Mouse (Mus musculus): Measurements from ENCODE around the gene Ntmt1. TPM values are rescaled to one million over a fixed set of nuclear protein-coding genes. Genes with fewer than 3 reads are reported as not detected.

The Ntmt1 gene
- total RNA-seq (2022), result 10 to 100 TPM; 29.6 to 33.4 (median 32.3) TPM

- peak; percentile 98 to 99 for DNase-seq (ENCODE audit: low spot score in 2 of 2)
Observed at GRCm38 (mm10) chr2:30807648-30808295, at the start of gene Ntmt1. Gene Ntmt1 (plus strand): TSS chr2:30807826.

GRCm38 (mm10) chr2:30758341-30759087 lies 49.1 kb upstream of the Ntmt1 start:
- peak; percentile 55 to 61 for DNase-seq (ENCODE audit: low spot score in 2 of 2)

- DNase-seq (ENCODE audit: low spot score in 2 of 2), result no peak
Observed at GRCm38 (mm10) chr2:30759088-30759374, 48.6 kb upstream of the Ntmt1 start.

DNA sequence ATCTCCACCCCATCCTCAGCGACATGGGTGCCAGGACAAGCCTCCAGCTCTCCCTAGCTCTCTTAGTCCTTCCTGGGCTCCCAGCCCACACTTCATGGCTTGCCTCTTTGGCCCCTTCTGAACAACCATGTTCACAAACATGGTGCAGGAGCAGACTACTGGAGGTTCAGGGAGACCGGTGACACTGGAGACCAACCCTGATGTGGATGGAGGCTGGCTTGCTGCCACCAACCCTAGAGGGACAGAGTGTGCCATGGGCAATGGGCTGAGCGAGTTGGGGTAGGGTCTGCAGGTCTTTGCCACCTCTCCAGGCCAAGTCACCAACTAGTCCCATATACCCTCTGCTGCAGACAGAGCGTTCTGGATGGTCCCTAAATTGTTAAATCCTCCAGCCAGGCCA lies 48.2 kb upstream of the Ntmt1 start:
- no peak for DNase-seq (ENCODE audit: low spot score in 2 of 2)

GRCm38 (mm10) chr2:30759858-30760547 lies 47.6 kb upstream of the Ntmt1 start:
- DNase-seq (ENCODE audit: low spot score in 2 of 2), result no peak

DNA sequence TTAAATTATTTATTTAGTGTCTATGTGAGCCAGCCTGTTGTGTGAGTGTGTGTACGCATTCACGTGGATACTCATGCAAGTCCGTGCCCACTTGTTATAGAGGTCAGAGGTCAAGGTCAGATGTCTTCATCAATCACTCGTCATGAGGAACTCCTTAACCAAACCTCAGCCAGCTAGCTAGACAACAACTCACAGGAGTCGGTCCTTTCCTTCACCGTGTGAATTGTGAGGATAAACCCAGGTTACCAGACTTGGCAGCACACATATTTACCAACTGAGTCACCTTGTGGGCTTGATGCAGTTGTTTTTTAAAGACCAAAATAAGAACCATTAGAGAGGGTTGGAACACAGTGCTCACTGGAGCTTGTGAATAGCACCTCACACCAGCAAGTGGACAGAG lies 46.9 kb upstream of the Ntmt1 start:
- DNase-seq (ENCODE audit: low spot score in 2 of 2), result no peak

DNA sequence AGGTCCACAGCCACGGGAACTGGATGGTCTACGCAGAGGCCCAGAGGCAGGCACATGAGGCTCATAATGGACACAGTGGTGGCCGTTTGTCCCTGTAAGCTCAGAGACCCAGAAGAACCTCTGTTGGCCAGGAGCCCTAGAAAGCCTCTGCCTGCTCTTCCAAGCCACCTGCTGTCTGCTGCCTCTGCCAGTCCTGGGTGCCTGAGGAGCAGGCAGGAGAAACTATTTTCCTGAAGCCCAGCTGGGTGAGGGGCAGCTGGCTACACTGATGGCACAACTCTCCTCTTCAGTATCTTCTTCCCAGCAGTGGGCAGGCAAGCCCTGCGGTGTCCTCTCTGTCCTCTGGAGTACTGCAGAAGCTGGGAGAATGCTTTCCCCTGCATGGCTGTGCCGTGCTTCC lies 41.2 kb upstream of the Ntmt1 start:
- no peak for DNase-seq (ENCODE audit: low spot score in 2 of 2)

- DNase-seq (ENCODE audit: low spot score in 2 of 2), result no peak
Observed at GRCm38 (mm10) chr2:30767626-30768240, 39.9 kb upstream of the Ntmt1 start.

DNA sequence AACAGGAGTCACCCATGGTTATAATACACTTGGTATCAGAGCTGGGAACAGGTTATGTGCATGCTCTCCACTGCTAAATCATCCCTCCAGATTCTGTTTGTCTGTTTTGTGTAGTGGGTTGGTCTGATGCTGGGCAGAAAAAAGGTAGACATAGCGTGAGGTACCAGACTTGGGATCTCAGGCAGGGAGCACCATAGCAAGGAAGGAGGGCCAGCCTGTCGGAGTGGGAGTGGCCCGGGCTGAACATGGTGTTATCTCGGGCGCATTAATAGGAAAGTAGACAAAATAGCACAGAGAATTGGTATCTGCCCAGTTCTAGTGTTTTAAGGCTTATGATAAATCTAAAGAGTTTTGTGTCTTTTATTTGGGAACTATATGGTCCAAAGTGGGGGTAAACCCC lies 39.1 kb upstream of the Ntmt1 start:
- no peak for DNase-seq (ENCODE audit: low spot score in 2 of 2)

DNA sequence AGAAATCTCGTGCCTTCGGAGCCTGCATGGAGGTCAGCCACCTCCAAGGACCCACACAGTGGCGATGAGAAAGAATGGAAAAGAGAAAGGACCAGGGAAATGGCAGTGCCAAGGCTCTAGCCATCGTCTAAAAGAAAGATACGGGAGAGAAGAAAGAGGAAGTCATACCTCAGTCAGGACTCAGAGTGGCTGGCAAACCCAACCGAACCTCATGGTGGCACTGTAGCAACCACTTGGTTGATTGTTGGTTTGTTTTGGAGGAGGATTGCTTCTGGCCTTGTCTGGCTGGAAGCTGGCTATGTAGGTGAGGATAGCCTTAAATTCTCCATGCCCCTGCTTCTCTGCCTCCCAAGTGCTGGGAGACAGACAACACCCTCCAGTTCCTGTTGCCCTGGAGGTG lies 38.4 kb upstream of the Ntmt1 start:
- DNase-seq (ENCODE audit: low spot score in 2 of 2), result no peak

GRCm38 (mm10) chr2:30771368-30771805 lies 36.2 kb upstream of the Ntmt1 start:
- no peak for DNase-seq (ENCODE audit: low spot score in 2 of 2)

DNA sequence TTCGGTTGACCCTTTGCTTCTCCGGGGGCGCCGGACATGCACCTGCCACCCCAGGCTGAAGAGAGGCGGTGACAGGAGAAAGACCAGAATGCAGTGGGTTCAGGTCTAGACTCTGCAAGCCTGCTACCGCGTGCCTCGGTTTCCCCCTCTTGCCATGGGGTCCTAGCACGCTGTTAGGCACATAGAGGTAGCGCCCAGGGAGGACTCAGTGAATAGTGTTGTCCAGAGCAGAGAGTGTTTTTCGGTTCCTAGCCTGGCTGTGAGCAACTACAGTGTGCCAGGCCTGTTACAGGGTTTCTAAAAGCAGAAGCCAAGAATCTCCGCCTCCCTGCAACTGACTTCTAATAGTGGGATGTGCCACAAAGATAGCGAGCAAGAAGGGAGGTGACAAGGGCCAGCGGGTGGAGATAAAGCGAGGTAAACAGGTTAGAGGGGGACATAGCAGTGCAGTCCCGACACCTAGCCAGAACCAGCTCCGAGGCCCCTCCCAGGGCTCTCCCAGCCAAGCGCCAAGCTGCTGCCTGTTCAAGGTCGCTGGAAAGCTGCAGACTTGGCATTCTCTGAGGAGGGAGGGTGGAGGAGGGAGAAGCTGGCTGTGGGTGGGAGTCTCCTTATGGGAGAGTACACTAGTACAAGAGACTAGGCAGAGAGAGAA lies 35.7 kb upstream of the Ntmt1 start:
- DNase-seq (ENCODE audit: low spot score in 2 of 2), result peak; percentile 74 to 76

DNA sequence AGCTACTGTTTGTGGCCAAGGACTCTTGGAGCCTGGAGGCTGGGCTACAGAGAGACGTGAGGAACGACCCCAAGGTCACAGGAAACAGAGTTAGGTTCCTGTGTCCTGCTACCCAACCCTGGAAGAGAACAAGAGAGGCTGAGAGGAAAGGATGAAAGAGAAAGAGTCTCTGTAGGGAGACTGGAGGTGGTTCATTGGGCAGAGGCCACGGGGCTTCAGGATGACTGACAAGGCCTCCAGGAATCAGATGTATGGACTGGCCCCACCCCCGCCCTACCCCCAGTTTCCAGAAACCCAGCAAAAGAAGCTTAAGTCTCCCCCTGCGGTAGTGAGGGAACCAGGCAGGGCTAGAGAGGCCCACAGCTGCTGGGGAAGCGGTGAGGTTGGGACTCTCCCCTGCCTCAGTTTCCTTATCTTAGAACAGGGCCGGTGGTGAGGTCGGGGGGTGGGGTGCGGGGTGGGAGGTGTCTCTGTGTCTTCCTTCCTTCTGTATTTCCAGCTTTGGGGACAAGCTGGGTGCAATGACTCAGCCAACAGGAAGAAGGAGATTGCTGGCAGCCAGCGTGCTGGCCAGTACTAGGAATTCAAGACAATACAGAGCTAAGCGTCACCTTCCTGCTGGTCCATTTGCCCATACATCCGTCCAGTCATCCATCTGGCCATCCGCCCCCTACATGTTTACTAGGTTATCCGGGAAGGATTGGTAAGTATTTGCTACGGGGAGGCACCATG lies 34.9 kb upstream of the Ntmt1 start:
- no peak for DNase-seq (ENCODE audit: low spot score in 2 of 2)

DNA sequence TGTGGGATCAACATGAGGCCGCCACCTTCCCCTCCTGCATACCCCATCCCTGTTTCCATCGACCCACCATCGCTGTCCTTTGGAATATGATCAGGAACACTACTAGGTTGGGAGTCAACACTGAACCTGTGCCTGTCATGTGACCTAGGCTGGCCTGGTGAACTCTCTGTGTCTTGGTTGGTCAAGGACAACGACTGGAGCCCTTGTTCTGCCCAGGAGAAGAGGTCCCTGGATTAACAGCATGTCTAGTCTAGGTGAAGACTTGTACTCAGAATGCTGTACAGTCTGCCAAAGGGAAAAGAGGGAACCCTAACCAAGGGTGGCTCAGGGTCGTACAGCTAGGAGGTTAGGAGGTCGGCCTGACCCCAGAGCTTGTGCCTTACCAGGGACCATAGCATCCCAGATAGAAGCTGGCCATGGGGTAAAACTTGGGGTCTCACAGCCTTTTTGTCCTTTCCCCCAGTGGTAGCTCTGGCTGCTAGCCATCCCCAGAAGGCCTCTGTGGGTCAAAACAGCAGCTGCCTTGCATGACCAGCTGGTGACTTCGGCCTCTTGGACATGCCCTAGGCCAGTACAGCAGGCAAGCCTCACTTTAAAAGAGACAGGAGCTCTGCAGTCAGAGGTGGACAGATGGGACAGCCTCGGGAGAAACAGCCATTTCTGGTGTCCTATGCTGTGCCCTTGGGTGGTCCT lies 34.2 kb upstream of the Ntmt1 start:
- DNase-seq (ENCODE audit: low spot score in 2 of 2), result no peak

DNA sequence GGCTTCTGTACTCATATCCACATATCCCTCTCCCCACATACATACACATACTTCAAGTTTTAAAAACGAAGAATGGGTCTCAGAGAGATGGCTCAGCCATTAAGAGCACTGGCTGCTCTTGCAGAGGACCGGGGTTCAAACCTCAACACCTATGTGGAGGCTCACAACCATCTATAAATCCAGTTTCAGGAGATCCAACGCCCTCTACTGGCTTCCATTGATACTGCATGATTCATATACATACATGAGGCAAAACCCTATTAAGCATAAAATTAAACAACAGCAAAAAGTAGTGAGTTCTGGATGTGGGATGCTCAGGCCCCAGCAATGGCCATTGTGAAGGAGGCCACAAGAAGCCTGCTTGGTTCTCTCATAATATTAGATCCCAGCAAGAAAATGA lies 31.7 kb upstream of the Ntmt1 start:
- no peak for DNase-seq (ENCODE audit: low spot score in 2 of 2)

- no peak for DNase-seq (ENCODE audit: low spot score in 2 of 2)
Observed at GRCm38 (mm10) chr2:30777266-30777665, 30.4 kb upstream of the Ntmt1 start.

DNA sequence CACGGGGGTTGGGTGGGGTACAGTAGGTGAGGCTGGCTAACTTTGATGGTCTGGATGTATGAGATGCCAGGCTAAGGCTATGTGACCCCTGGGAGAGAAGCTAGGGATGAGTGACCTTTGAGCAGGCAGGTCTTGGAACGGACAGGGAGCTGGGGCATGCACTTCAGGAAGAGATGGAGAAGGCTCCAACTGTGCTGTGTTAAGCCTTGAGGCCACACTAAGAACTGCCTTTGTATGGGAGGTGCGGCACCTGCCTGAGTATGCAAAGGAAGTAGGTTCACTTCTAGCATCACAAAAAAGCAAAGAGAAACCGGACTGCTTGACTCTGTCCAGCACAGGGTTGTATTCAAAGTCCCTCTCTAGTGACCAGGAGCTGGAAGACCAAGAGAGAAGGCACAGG lies 29.4 kb upstream of the Ntmt1 start:
- no peak for DNase-seq (ENCODE audit: low spot score in 2 of 2)

GRCm38 (mm10) chr2:30779241-30779640 lies 28.4 kb upstream of the Ntmt1 start:
- no peak for DNase-seq (ENCODE audit: low spot score in 2 of 2)

DNA sequence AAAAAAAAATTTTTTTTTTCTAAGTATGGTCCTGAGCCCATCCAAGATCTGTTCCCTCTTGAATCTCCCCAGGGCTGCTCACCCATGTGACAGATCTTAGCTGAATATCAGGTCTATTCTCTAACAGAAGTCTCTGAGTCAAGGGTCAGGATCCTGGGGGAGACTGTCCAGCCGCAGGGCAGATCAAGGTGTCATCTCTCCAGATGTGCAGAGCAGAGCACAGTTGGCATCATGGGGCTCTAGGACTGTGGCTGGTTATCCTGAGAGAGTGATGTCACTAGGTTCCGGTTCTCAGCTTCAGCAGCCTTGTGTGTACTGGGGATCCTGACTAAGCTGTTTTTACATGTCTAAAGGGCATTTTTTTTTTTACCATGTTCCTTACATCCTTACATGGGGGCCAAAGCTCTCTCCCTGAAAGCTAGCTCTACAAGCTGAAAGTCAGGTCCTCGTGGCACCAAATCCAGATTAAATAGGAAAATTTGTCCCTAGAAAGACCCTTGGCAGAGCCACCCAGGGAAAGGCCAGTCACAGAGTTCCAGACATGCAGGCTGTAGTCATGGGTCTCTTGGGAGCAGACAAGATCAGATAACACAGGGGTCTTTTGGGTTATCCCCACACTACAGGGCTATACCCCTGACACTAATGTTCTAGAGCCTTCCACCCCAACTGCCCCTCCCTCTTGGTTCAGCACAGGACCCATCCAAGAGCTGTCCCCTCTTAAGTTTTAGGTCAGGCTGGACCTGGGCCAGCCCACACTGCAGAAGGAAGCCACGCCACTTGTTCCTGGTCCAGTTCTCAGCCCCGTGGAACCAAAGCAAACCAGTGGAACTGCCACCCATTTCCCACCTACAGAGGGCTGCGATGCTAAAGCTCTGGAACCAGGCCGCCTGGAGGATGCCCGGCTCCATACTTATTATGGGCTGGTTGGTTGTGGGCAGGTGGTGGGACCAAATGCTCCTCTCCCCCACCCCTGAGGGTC lies 25.0 kb upstream of the Ntmt1 start:
- DNase-seq (ENCODE audit: low spot score in 2 of 2), result no peak
